Mouse (Mus musculus): ENCODE measurements around the gene Atg16l2. TPM values are rescaled to one million over a fixed set of nuclear protein-coding genes. Genes with fewer than 3 reads are reported as not detected.

Gene Atg16l2
- polyA plus RNA-seq, 1 experiment: 62.9 TPM

- H3K4me3 ChIP-seq (ENCODE audit: extremely low read depth, insufficient read depth, insufficient read length): no peak overlapping the region
- 85% methylated on average over 1 of the region's 1 CpGs for WGBS
- no peak for TF ChIP-seq CTCF (IDR thresholded peaks at IDR 0.05; ENCODE audit: extremely low read depth, insufficient read depth, insufficient read length, insufficient replicate concordance)
- TF ChIP-seq POLR2A (IDR thresholded peaks at IDR 0.05; ENCODE audit: low read depth, low read length): no peak
- no peaks in the 10 kb centered on the region for H3K27me3 ChIP-seq (ENCODE audit: control insufficient read depth, insufficient read depth, low read length)
- peaks cover 21% of the 10 kb centered on the region for H3K36me3 ChIP-seq (ENCODE audit: control insufficient read depth, insufficient read depth, low read length)
- H3K4me1 ChIP-seq (ENCODE audit: control insufficient read depth, insufficient read depth, insufficient read length): no peaks in the 10 kb centered on the region
- no peak overlapping the region for H3K27ac ChIP-seq (ENCODE audit: insufficient read depth, low read length)
- DNase-seq (ENCODE audit: low read depth in 1 of 2, low spot score in 2 of 2): no peak
These were observed 30.4 kb downstream of the Atg16l2 start for GRCm38 (mm10) chr7:101271602-101272001.

GRCm38 (mm10) chr7:101267457-101268259, 34.4 kb downstream of the Atg16l2 start:
- TF ChIP-seq CTCF (IDR thresholded peaks at IDR 0.05; ENCODE audit: extremely low read depth, insufficient read depth, insufficient read length, insufficient replicate concordance) (no peak), POLR2A (IDR thresholded peaks at IDR 0.05; ENCODE audit: low read depth, low read length) (no peak)
- no peak overlapping the region for H3K4me3 ChIP-seq (ENCODE audit: extremely low read depth, insufficient read depth, insufficient read length)
- WGBS: 60% methylated on average over 3 of the region's 3 CpGs
- no peaks in the 10 kb centered on the region for H3K4me1 ChIP-seq (ENCODE audit: control insufficient read depth, insufficient read depth, insufficient read length)
- H3K27me3 ChIP-seq (ENCODE audit: control insufficient read depth, insufficient read depth, low read length): no peaks in the 10 kb centered on the region
- DNase-seq (ENCODE audit: low read depth in 1 of 2, low spot score in 2 of 2): no peak
- H3K36me3 ChIP-seq (ENCODE audit: control insufficient read depth, insufficient read depth, low read length): peaks cover 15% of the 10 kb centered on the region
- no peak overlapping the region for H3K27ac ChIP-seq (ENCODE audit: insufficient read depth, low read length)

DNA sequence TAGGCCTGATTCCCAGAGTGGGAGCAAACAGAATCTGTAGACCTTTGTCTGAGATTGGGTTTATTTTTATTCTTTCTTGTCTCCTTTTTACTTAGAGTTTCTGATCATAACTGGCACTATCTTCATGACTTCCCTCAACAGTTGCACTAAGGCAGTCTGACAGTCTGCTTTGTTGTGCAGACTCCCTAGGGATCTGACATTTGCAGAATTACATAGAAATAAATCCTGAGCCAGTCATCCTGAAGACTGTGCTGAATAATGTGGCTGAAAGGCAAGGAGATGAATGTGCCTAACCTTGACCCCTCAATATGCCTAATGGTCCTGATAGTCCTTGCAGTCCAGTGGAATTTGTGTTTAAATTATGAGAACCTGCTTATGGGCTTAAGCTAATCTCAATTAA, 38.5 kb downstream of the Atg16l2 start:
- no peaks in the 10 kb centered on the region for H3K27me3 ChIP-seq (ENCODE audit: control insufficient read depth, insufficient read depth, low read length)
- H3K27ac ChIP-seq (ENCODE audit: insufficient read depth, low read length): no peak overlapping the region
- no peaks in the 10 kb centered on the region for H3K4me1 ChIP-seq (ENCODE audit: control insufficient read depth, insufficient read depth, insufficient read length)
- peaks cover 12% of the 10 kb centered on the region for H3K36me3 ChIP-seq (ENCODE audit: control insufficient read depth, insufficient read depth, low read length)
- DNase-seq (ENCODE audit: low read depth in 1 of 2, low spot score in 2 of 2): no peak
- H3K4me3 ChIP-seq (ENCODE audit: extremely low read depth, insufficient read depth, insufficient read length): no peak overlapping the region
- TF ChIP-seq POLR2A (IDR thresholded peaks at IDR 0.05; ENCODE audit: low read depth, low read length) (no peak), CTCF (IDR thresholded peaks at IDR 0.05; ENCODE audit: extremely low read depth, insufficient read depth, insufficient read length, insufficient replicate concordance) (no peak)

DNA sequence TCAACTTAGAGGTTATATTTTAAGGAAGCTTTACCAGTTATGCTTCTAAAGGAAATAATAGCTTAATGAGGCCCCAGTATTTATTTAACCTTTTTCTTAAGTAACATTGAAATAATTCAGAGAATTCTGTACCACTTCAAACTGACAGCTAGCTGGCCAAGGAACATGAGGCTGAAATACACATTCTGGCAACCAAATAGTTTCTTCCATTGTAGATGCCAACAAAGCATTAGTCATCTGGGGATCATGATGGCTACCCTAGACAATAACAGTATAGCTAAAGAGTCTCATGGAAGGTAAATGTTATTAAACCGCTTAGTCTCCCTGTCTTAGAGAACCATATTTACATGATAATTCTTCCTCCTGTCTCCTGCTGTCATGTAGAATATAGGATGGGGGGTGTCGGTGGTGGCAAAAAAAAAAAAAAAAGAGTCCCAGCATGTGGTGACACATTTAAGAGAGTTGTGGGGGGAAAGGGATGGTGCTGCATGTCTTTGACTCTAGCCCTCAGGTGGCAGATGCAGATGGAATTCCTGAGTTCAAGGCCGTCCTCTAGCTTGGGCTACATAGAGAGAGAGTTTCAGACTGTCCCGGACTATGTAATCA, 40.0 kb downstream of the Atg16l2 start:
- TF ChIP-seq CTCF (IDR thresholded peaks at IDR 0.05; ENCODE audit: extremely low read depth, insufficient read depth, insufficient read length, insufficient replicate concordance) (no peak), POLR2A (IDR thresholded peaks at IDR 0.05; ENCODE audit: low read depth, low read length) (no peak)
- no peak overlapping the region for H3K4me3 ChIP-seq (ENCODE audit: extremely low read depth, insufficient read depth, insufficient read length)
- WGBS: 92% methylated on average over 4 of the region's 4 CpGs
- H3K36me3 ChIP-seq (ENCODE audit: control insufficient read depth, insufficient read depth, low read length): peaks cover 10% of the 10 kb centered on the region
- no peak for DNase-seq (ENCODE audit: low read depth in 1 of 2, low spot score in 2 of 2)
- H3K4me1 ChIP-seq (ENCODE audit: control insufficient read depth, insufficient read depth, insufficient read length): no peaks in the 10 kb centered on the region
- no peaks in the 10 kb centered on the region for H3K27me3 ChIP-seq (ENCODE audit: control insufficient read depth, insufficient read depth, low read length)
- H3K27ac ChIP-seq (ENCODE audit: insufficient read depth, low read length): no peak overlapping the region

DNA sequence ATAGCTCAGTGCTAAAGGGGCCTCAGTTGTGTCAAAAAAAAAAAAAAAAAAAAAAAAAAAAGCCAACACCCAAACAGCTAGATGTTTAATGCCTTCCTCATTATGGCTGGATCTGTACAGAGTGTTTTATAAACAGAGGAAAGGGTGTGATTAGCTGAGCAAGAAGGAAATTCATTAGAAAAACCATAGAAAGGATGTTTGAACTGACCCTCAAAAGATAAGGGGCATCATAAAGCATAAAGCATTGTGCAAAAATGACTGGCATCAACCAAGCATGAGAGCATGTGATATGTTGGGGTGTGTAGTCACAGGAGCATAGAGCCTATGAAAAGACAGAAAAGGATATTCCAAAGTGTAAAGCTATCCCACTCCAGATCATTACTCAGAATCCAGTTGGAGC, 43.6 kb downstream of the Atg16l2 start:
- no peak for DNase-seq (ENCODE audit: low read depth in 1 of 2, low spot score in 2 of 2)
- Histone ChIP-seq H3K27ac (ENCODE audit: insufficient read depth, low read length) (no peak overlapping the region), H3K4me3 (ENCODE audit: extremely low read depth, insufficient read depth, insufficient read length) (no peak overlapping the region), H3K4me1 (ENCODE audit: control insufficient read depth, insufficient read depth, insufficient read length) (no peaks in the 10 kb centered on the region), H3K27me3 (ENCODE audit: control insufficient read depth, insufficient read depth, low read length) (no peaks in the 10 kb centered on the region), H3K36me3 (ENCODE audit: control insufficient read depth, insufficient read depth, low read length) (peaks cover 20% of the 10 kb centered on the region)
- TF ChIP-seq CTCF (IDR thresholded peaks at IDR 0.05; ENCODE audit: extremely low read depth, insufficient read depth, insufficient read length, insufficient replicate concordance): no peak
- no peak for TF ChIP-seq POLR2A (IDR thresholded peaks at IDR 0.05; ENCODE audit: low read depth, low read length)

DNA sequence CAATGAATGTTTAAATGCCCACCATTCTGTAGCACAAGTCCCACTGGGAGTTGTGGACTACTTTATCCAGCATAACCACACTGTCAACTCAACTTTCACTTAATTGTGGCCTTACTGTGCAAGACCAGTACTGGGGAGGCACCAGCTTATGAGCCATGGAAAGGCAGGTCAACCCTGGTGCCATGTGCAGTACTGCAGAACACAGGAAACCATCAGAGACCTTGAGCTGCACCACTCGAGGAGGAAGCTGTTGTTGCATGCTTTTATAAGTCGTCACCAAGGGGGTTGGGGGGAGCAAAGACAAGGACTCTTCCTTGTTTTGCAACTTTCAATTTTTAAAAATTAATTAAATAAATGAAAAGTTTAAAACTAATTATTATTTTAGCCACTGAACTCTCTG, 49.0 kb downstream of the Atg16l2 start:
- Histone ChIP-seq H3K4me3 (ENCODE audit: extremely low read depth, insufficient read depth, insufficient read length) (no peak overlapping the region), H3K36me3 (ENCODE audit: control insufficient read depth, insufficient read depth, low read length) (peaks cover 27% of the 10 kb centered on the region), H3K27ac (ENCODE audit: insufficient read depth, low read length) (no peak overlapping the region), H3K4me1 (ENCODE audit: control insufficient read depth, insufficient read depth, insufficient read length) (no peaks in the 10 kb centered on the region), H3K27me3 (ENCODE audit: control insufficient read depth, insufficient read depth, low read length) (no peaks in the 10 kb centered on the region)
- TF ChIP-seq POLR2A (IDR thresholded peaks at IDR 0.05; ENCODE audit: low read depth, low read length) (no peak), CTCF (IDR thresholded peaks at IDR 0.05; ENCODE audit: extremely low read depth, insufficient read depth, insufficient read length, insufficient replicate concordance) (no peak)
- WGBS: 18% methylated on average over 2 of the region's 2 CpGs
- peak in 1 of 2 experiments; percentile 34 for DNase-seq (ENCODE audit: low read depth in 1 of 2, low spot score in 2 of 2)

DNA sequence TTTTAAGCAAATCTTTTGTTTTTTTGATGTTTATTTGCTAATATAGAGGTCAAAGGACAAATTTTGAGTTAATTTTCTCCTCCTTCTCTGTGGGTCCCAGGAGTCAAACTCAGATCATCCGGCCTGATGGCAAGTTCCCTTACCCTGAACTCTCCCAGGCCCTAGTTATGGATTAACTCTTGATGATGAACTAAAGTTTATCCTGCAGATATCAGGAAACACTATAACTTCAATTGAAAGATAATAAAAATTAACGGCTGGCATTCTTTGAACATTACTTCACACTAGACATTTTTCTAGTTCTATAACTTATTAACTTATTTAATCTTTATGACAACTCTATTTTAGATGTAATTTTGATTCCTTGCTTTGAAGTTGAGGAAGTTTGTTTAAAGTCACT, 52.9 kb downstream of the Atg16l2 start:
- TF ChIP-seq POLR2A (IDR thresholded peaks at IDR 0.05; ENCODE audit: low read depth, low read length) (no peak), CTCF (IDR thresholded peaks at IDR 0.05; ENCODE audit: extremely low read depth, insufficient read depth, insufficient read length, insufficient replicate concordance) (no peak)
- Histone ChIP-seq H3K36me3 (ENCODE audit: control insufficient read depth, insufficient read depth, low read length) (peaks cover 26% of the 10 kb centered on the region), H3K4me3 (ENCODE audit: extremely low read depth, insufficient read depth, insufficient read length) (no peak overlapping the region), H3K4me1 (ENCODE audit: control insufficient read depth, insufficient read depth, insufficient read length) (no peaks in the 10 kb centered on the region), H3K27me3 (ENCODE audit: control insufficient read depth, insufficient read depth, low read length) (no peaks in the 10 kb centered on the region), H3K27ac (ENCODE audit: insufficient read depth, low read length) (no peak overlapping the region)
- DNase-seq (ENCODE audit: low read depth in 1 of 2, low spot score in 2 of 2): no peak
- 88% methylated on average over 2 of the region's 2 CpGs for WGBS
